Mouse (Mus musculus): ENCODE measurements at regions not wholly inside any gene's neighbourhood (a gene's known extent, or its start where the extent isn't known, plus 50 kb on each side); places are given as distances from the start of the nearest gene placed in this dataset.

GRCm38 (mm10) chr13:3708896-3709631 lies 75.2 kb downstream of the Asb13 start:
- no peak for DNase-seq (ENCODE audit: low read depth, low spot score)
